8 mouse cellular contexts compared by ENCODE assay signal in genomic region chr11:49168839-49169611, GRCm38 (mm10). TPM values are rescaled to one million over a fixed set of nuclear protein-coding genes. Genes with fewer than 3 reads are reported as not detected.
A peak's percentile ranks its signal among the peaks of the same experiment; 100 is the strongest.
DNase-seq lines count a peak whose midpoint lies in the region; ATAC-seq and TF ChIP-seq lines count a peak whose summit lies in the region.

No protein-coding gene starts in this region.

- no peak for TF ChIP-seq POLR2A in brain, embryonic 14.5 days (IDR thresholded peaks at IDR 0.05; ENCODE audit: borderline replicate concordance, extremely low read depth, insufficient read depth, insufficient read length, poor library complexity, severe bottlenecking)

- H3K27me3 ChIP-seq in heart, embryonic 15.5 days: peaks cover 30% of the 10 kb centered on the region
- H3K27me3 ChIP-seq in limb, embryonic 11.5 days (ENCODE audit: control insufficient read depth, insufficient read depth, low read length): peaks cover 11% of the 10 kb centered on the region
- peaks cover 11% of the 10 kb centered on the region; the same call in 1 of the 2 replicates for H3K27me3 ChIP-seq in neural tube, embryonic 11.5 days (ENCODE audit: control insufficient read depth, insufficient read depth, low read length)

- no peak overlapping the region for H3K9ac ChIP-seq in heart, embryonic 15.5 days
- H3K9ac ChIP-seq in limb, embryonic 11.5 days (ENCODE audit: low read length): peak overlapping the region; percentile 49; the same call in 1 of the 2 replicates
- peak overlapping the region; percentile 39; the same call in 1 of the 2 replicates for H3K9ac ChIP-seq in neural tube, embryonic 11.5 days (ENCODE audit: low read length)

- no peaks in the 10 kb centered on the region for H3K36me3 ChIP-seq in heart, embryonic 15.5 days
- H3K36me3 ChIP-seq in limb, embryonic 11.5 days (ENCODE audit: control insufficient read depth, insufficient read depth, low read length): no peaks in the 10 kb centered on the region
- H3K36me3 ChIP-seq in neural tube, embryonic 11.5 days (ENCODE audit: control insufficient read depth, insufficient read depth, low read length): no peaks in the 10 kb centered on the region

- ATAC-seq in heart, embryonic 15.5 days (replicated peaks; ENCODE audit: insufficient number of reproducible peaks, insufficient read depth, low FRiP score, low read depth): no peak
- 0 out of 2 replicates have a peak, but pooled peaks have one; percentile 17 for ATAC-seq in limb, embryonic 11.5 days (ENCODE audit: insufficient number of reproducible peaks, low FRiP score, low TSS enrichment, low read depth)
- ATAC-seq in neural tube, embryonic 11.5 days (ENCODE audit: insufficient read depth, low FRiP score, low TSS enrichment): peak; percentile 55
- ATAC-seq in erythroid progenitor cell, adult 5-6 weeks (replicated peaks; ENCODE audit: low FRiP score, poor library complexity, severe bottlenecking): no peak

- H3K9me3 ChIP-seq in heart, embryonic 15.5 days (replicated peaks): no peaks in the 10 kb centered on the region; the same call in 1 of the 2 replicates
- no peaks in the 10 kb centered on the region for H3K9me3 ChIP-seq in limb, embryonic 11.5 days (ENCODE audit: control insufficient read depth, low read length)
- H3K9me3 ChIP-seq in neural tube, embryonic 11.5 days (ENCODE audit: control insufficient read depth, low read length): no peaks in the 10 kb centered on the region

- H3K4me1 ChIP-seq in heart, embryonic 15.5 days (replicated peaks): peaks cover 7% of the 10 kb centered on the region
- peaks cover 5% of the 10 kb centered on the region; the same call in 1 of the 2 replicates for H3K4me1 ChIP-seq in limb, embryonic 11.5 days (ENCODE audit: control insufficient read depth, insufficient read depth, low read length)
- no peaks in the 10 kb centered on the region for H3K4me1 ChIP-seq in neural tube, embryonic 11.5 days (ENCODE audit: control insufficient read depth, insufficient read depth, low read length)

- H3K4me2 ChIP-seq in heart, embryonic 15.5 days: peak overlapping the region; percentile 64
- H3K4me2 ChIP-seq in limb, embryonic 11.5 days (ENCODE audit: low read depth, severe bottlenecking): peak overlapping the region; percentile 60
- peak overlapping the region; percentile 63 for H3K4me2 ChIP-seq in neural tube, embryonic 11.5 days (ENCODE audit: low read depth)

- H3K4me3 ChIP-seq in heart, embryonic 15.5 days: peak overlapping the region; percentile 37
- H3K4me3 ChIP-seq in limb, embryonic 11.5 days (ENCODE audit: low read depth, low read length): peak overlapping the region; percentile 17; the same call in 1 of the 2 replicates
- H3K4me3 ChIP-seq in neural tube, embryonic 11.5 days (ENCODE audit: low read depth, low read length): peak overlapping the region; percentile 31

- TF ChIP-seq CTCF in brain, embryonic 14.5 days (IDR thresholded peaks at IDR 0.05; ENCODE audit: borderline replicate concordance, extremely low read depth, insufficient read depth, insufficient read length): no peak

- intact Hi-C loops in heart, postnatal 10 days (cut with DNase I): no loop called here

- WGBS in heart, embryonic 15.5 days: 7% methylated on average over 50 of the region's 50 CpGs
- WGBS in limb, embryonic 11.5 days: 5% methylated on average over 50 of the region's 50 CpGs
- WGBS in neural tube, embryonic 11.5 days: 6% methylated on average over 49 of the region's 50 CpGs

- DNase-seq in heart, postnatal 10 days: no peak
- DNase-seq in brain, embryonic 14.5 days (ENCODE audit: low read depth): peak; percentile 55
- peak; percentile 14 to 19 for DNase-seq in frontal cortex, postnatal 36 days (ENCODE audit: low spot score in 2 of 2)
- peak; percentile 60 for DNase-seq in limb, embryonic 11.5 days (ENCODE audit: low spot score)
- DNase-seq in neural tube, embryonic 11.5 days (ENCODE audit: low spot score): peak; percentile 40
- DNase-seq in spleen, postnatal 4 days (ENCODE audit: low spot score in 2 of 2): no peak

- H3K27ac ChIP-seq in heart, embryonic 15.5 days: no peak overlapping the region
- no peak overlapping the region for H3K27ac ChIP-seq in limb, embryonic 11.5 days (replicated peaks; ENCODE audit: low read depth, low read length)
- H3K27ac ChIP-seq in neural tube, embryonic 11.5 days (ENCODE audit: low read depth, low read length): no peak overlapping the region

RNA-seq across cellular contexts. Expression of gene Olfr1394, which starts 14.8 kb away (rescaled TPM):
- not detected in 2 replicates for polyA plus RNA-seq in heart, embryonic 15.5 days (2015; fragmentation: Nextera tagmentation; extraction: Ambion mirVana)
- total RNA-seq in heart, postnatal 10 days (2021): not detected
- polyA plus RNA-seq in brain, embryonic 14.5 days (2012; rRNA removed): not detected in 2 replicates
- polyA plus RNA-seq in limb, embryonic 11.5 days (2014; fragmentation: Nextera tagmentation; extraction: Ambion mirVana): not detected in 2 replicates
- polyA plus RNA-seq in neural tube, embryonic 11.5 days (2014; fragmentation: Nextera tagmentation; extraction: Ambion mirVana): not detected in 2 replicates
- not detected in 2 replicates for total RNA-seq in erythroid progenitor cell, adult 5-6 weeks (2015; ENCODE audit: low replicate concordance)
- not detected in 2 replicates for total RNA-seq in erythroid progenitor cell, adult 5-6 weeks (2017; ENCODE audit: low replicate concordance)

RNA-seq across cellular contexts. Expression of gene Btnl9, which starts 17.9 kb away (rescaled TPM):
- polyA plus RNA-seq in heart, embryonic 15.5 days (2015; fragmentation: Nextera tagmentation; extraction: Ambion mirVana): 4.4 and 6.1 TPM in 2 replicates
- total RNA-seq in heart, postnatal 10 days (2021): 10 to 100 TPM; 59.3 to 60.3 TPM
- polyA plus RNA-seq in brain, embryonic 14.5 days (2012; rRNA removed): 0.06 and 0.16 TPM in 2 replicates
- 0.88 and 0.91 TPM in 2 replicates for polyA plus RNA-seq in limb, embryonic 11.5 days (2014; fragmentation: Nextera tagmentation; extraction: Ambion mirVana)
- 0.20 and 0.21 TPM in 2 replicates for polyA plus RNA-seq in neural tube, embryonic 11.5 days (2014; fragmentation: Nextera tagmentation; extraction: Ambion mirVana)
- total RNA-seq in erythroid progenitor cell, adult 5-6 weeks (2015; ENCODE audit: low replicate concordance): 1.1 and 2.9 TPM in 2 replicates
- total RNA-seq in erythroid progenitor cell, adult 5-6 weeks (2017; ENCODE audit: low replicate concordance): 0.53 and 0.77 TPM in 2 replicates

RNA-seq across cellular contexts. Expression of gene Olfr1395, which starts 27.0 kb away (rescaled TPM):
- not detected in 2 replicates for polyA plus RNA-seq in heart, embryonic 15.5 days (2015; fragmentation: Nextera tagmentation; extraction: Ambion mirVana)
- total RNA-seq in heart, postnatal 10 days (2021): not detected
- polyA plus RNA-seq in brain, embryonic 14.5 days (2012; rRNA removed): not detected in 2 replicates
- not detected in 2 replicates for polyA plus RNA-seq in limb, embryonic 11.5 days (2014; fragmentation: Nextera tagmentation; extraction: Ambion mirVana)
- polyA plus RNA-seq in neural tube, embryonic 11.5 days (2014; fragmentation: Nextera tagmentation; extraction: Ambion mirVana): not detected in 2 replicates
- total RNA-seq in erythroid progenitor cell, adult 5-6 weeks (2015; ENCODE audit: low replicate concordance): not detected in 2 replicates
- not detected in 2 replicates for total RNA-seq in erythroid progenitor cell, adult 5-6 weeks (2017; ENCODE audit: low replicate concordance)

RNA-seq across cellular contexts. Expression of gene Zfp62, which starts 34.1 kb away (rescaled TPM):
- 24.2 and 26.6 TPM in 2 replicates for polyA plus RNA-seq in heart, embryonic 15.5 days (2015; fragmentation: Nextera tagmentation; extraction: Ambion mirVana)
- total RNA-seq in heart, postnatal 10 days (2021): 10 to 100 TPM; 30.0 to 39.8 TPM
- 23.8 and 34.9 TPM in 2 replicates for polyA plus RNA-seq in brain, embryonic 14.5 days (2012; rRNA removed)
- 54.1 and 58.0 TPM in 2 replicates for polyA plus RNA-seq in limb, embryonic 11.5 days (2014; fragmentation: Nextera tagmentation; extraction: Ambion mirVana)
- polyA plus RNA-seq in neural tube, embryonic 11.5 days (2014; fragmentation: Nextera tagmentation; extraction: Ambion mirVana): 57.2 and 62.5 TPM in 2 replicates
- 55.9 and 72.1 TPM in 2 replicates for total RNA-seq in erythroid progenitor cell, adult 5-6 weeks (2015; ENCODE audit: low replicate concordance)
- 35.6 and 36.3 TPM in 2 replicates for total RNA-seq in erythroid progenitor cell, adult 5-6 weeks (2017; ENCODE audit: low replicate concordance)

RNA-seq across cellular contexts. Expression of gene Olfr1396, which starts 54.4 kb away (rescaled TPM):
- polyA plus RNA-seq in heart, embryonic 15.5 days (2015; fragmentation: Nextera tagmentation; extraction: Ambion mirVana): 0.15 and 0.18 TPM in 2 replicates
- total RNA-seq in heart, postnatal 10 days (2021): 1 to 10 TPM; 1.1 to 1.5 TPM
- polyA plus RNA-seq in brain, embryonic 14.5 days (2012; rRNA removed): not detected in 2 replicates
- not detected in 2 replicates for polyA plus RNA-seq in limb, embryonic 11.5 days (2014; fragmentation: Nextera tagmentation; extraction: Ambion mirVana)
- not detected in 2 replicates for polyA plus RNA-seq in neural tube, embryonic 11.5 days (2014; fragmentation: Nextera tagmentation; extraction: Ambion mirVana)
- not detected in 2 replicates for total RNA-seq in erythroid progenitor cell, adult 5-6 weeks (2015; ENCODE audit: low replicate concordance)
- total RNA-seq in erythroid progenitor cell, adult 5-6 weeks (2017; ENCODE audit: low replicate concordance): not detected in 2 replicates

Comparison
In these comparisons a context has a peak if more than half of its experiments do, and no peak if none do; other contexts are left out.
1. ATAC-seq: peak in limb, embryonic 11.5 days (single experiment) and neural tube, embryonic 11.5 days (single experiment); none in heart, embryonic 15.5 days (single experiment) and erythroid progenitor cell, adult 5-6 weeks (single experiment).
2. DNase-seq: peak in brain, embryonic 14.5 days (single experiment), frontal cortex, postnatal 36 days (2 of 2), limb, embryonic 11.5 days (single experiment) and neural tube, embryonic 11.5 days (single experiment); none in heart, postnatal 10 days (0 of 2) and spleen, postnatal 4 days (0 of 2).
3. Peak in every context shown above with its lines, with median percentiles within 50 percentile points of each other: H3K4me2 ChIP-seq and H3K4me3 ChIP-seq.